Mouse (Mus musculus) MEL (cell line): ENCODE results near the gene Anxa9. TPM values are rescaled to one million over a fixed set of nuclear protein-coding genes. Genes with fewer than 3 reads are reported as not detected.
A peak's percentile ranks its signal among the peaks of the same experiment; 100 is the strongest.

Source experiments
- DNase-seq: peaks from one replicate; pipeline ENCODE4 v3.0.0; 2011; ENCODE audit warnings: low read depth, low spot score
- H3K27ac ChIP-seq: 2 replicates; pipeline ENCODE4 v1.5.1; 2012; ENCODE audit warnings: low read depth, mild to moderate bottlenecking, control low read depth, low read length, moderate library complexity; ENCODE audit not compliant: control insufficient read depth
- H3K27me3 ChIP-seq, 2 experiments: fragments of 150-350 bp in 1 of 2; sonication (generic) in 1 of 2; 2 replicates each; pipeline ENCODE4 v1.6.1; 2012; ENCODE audit warnings: low read length in 2 of 2, mild to moderate bottlenecking in 2 of 2, improper control_type of control experiment in 1 of 2, moderate library complexity in 1 of 2; ENCODE audit not compliant: insufficient read depth in 2 of 2, control insufficient read depth in 1 of 2
- H3K36me3 ChIP-seq, 2 experiments: 2 replicates each; pipeline ENCODE4 v1.6.1; 2012 to 2014; ENCODE audit warnings: low read length in 2 of 2, improper control_type of control experiment in 1 of 2, inconsistent platforms in 1 of 2, mild to moderate bottlenecking in 1 of 2; ENCODE audit not compliant: insufficient read depth in 2 of 2, control insufficient read depth in 1 of 2
- H3K4me1 ChIP-seq, 2 experiments: fragments of 150-350 bp in 1 of 2; sonication (generic) in 1 of 2; 2 replicates each; pipeline ENCODE4 v1.6.1; 2012; ENCODE audit warnings: low read length in 2 of 2, improper control_type of control experiment in 1 of 2, mild to moderate bottlenecking in 1 of 2; ENCODE audit not compliant: insufficient read depth in 2 of 2, control insufficient read depth in 1 of 2
- H3K4me3 ChIP-seq, 2 experiments: fragments of 150-350 bp in 1 of 2; sonication (generic) in 1 of 2; 2 replicates each; pipeline ENCODE4 v1.5.1; 2012; ENCODE audit warnings: low read depth in 2 of 2, low read length in 2 of 2, mild to moderate bottlenecking in 2 of 2, moderate library complexity in 2 of 2, control low read depth in 1 of 2, improper control_type of control experiment in 1 of 2; ENCODE audit not compliant: control insufficient read depth in 1 of 2, insufficient read depth in 1 of 2
- H3K79me2 ChIP-seq: 2 replicates; pipeline ENCODE4 v1.6.1; 2012; ENCODE audit warnings: mild to moderate bottlenecking, low read length, moderate library complexity; ENCODE audit not compliant: control insufficient read depth, poor library complexity, insufficient read depth
- H3K9ac ChIP-seq: 2 replicates; pipeline ENCODE4 v1.6.1; 2012; ENCODE audit warnings: low read depth, mild to moderate bottlenecking, control low read depth, low read length, moderate library complexity; ENCODE audit not compliant: control insufficient read depth, poor library complexity, severe bottlenecking
- H3K9me3 ChIP-seq: fragments of 150-350 bp; sonication (generic); replicated peaks from 2 replicates; pipeline ENCODE4 v1.6.1; 2012; ENCODE audit warnings: mild to moderate bottlenecking, low read length, improper control_type of control experiment, moderate library complexity; ENCODE audit not compliant: insufficient read depth
- CTCF ChIP-seq, 3 experiments: IDR thresholded peaks in 2 of 3; conservative IDR thresholded peaks in 1 of 3; 2 replicates each; pipeline ENCODE4 v1.5.1; 2011 to 2012; ENCODE audit warnings: low read length in 3 of 3, low read depth in 2 of 3, mild to moderate bottlenecking in 2 of 3, improper control_type of control experiment in 1 of 3, inconsistent platforms in 1 of 3, mixed read lengths in 1 of 3, moderate library complexity in 1 of 3; ENCODE audit not compliant: control insufficient read depth in 1 of 3, insufficient read depth in 1 of 3, poor library complexity in 1 of 3, severe bottlenecking in 1 of 3
- EP300 ChIP-seq, 2 experiments: IDR thresholded peaks; 2 replicates each; pipeline ENCODE4 v1.6.1; 2011; ENCODE audit warnings: improper control_type of control experiment in 2 of 2, low read length in 2 of 2, low read depth in 1 of 2, mild to moderate bottlenecking in 1 of 2
- GABPA ChIP-seq: IDR thresholded peaks from 2 replicates; pipeline ENCODE4 v1.6.1; 2012; ENCODE audit warnings: low read depth, mild to moderate bottlenecking, inconsistent platforms, low read length, improper control_type of control experiment, moderate library complexity
- MAZ ChIP-seq: IDR thresholded peaks from 2 replicates; pipeline ENCODE4 v1.6.1; 2012; ENCODE audit warnings: low read depth, mild to moderate bottlenecking, inconsistent platforms, low read length, improper control_type of control experiment
- MYB ChIP-seq: IDR thresholded peaks from 2 replicates; pipeline ENCODE4 v1.6.1; 2011; ENCODE audit warnings: mild to moderate bottlenecking, low read depth, low read length, improper control_type of control experiment
- NELFE ChIP-seq: IDR thresholded peaks from 2 replicates; pipeline ENCODE4 v1.6.1; 2011; ENCODE audit warnings: low read depth, low read length, improper control_type of control experiment
- NRF1 ChIP-seq: IDR thresholded peaks from 2 replicates; pipeline ENCODE4 v1.6.1; 2014; ENCODE audit warnings: low read depth, mild to moderate bottlenecking, inconsistent platforms, low read length, improper control_type of control experiment, moderate library complexity; ENCODE audit not compliant: poor library complexity, insufficient read depth, severe bottlenecking
- RAD21 ChIP-seq: IDR thresholded peaks from 2 replicates; pipeline ENCODE4 v1.6.1; 2011; ENCODE audit warnings: mild to moderate bottlenecking, low read depth, low read length, improper control_type of control experiment
- RCOR1 ChIP-seq: IDR thresholded peaks from 2 replicates; pipeline ENCODE4 v1.6.1; 2012; ENCODE audit warnings: low read depth, mild to moderate bottlenecking, inconsistent platforms, low read length, improper control_type of control experiment
- TBP ChIP-seq: IDR thresholded peaks from 2 replicates; pipeline ENCODE4 v1.8.0; 2011; ENCODE audit warnings: low read depth, low read length, improper control_type of control experiment
- ZKSCAN1 ChIP-seq: IDR thresholded peaks from 2 replicates; pipeline ENCODE4 v1.6.1; 2012; ENCODE audit warnings: low read depth, mild to moderate bottlenecking, inconsistent platforms, low read length, improper control_type of control experiment, moderate library complexity
- polyA plus RNA-seq, 2 experiments: library from polyadenylated mRNA; stranded (reverse) in 1 of 2; unstranded in 1 of 2; fragments of >175 nt in 1 of 2; fragments of >200 nt in 1 of 2; gene quantifications; 2 replicates each; pipeline versions ENCODE4 v1.2.1 to v1.2.4; 2012; ENCODE audit warnings: low replicate concordance in 2 of 2, low read depth in 1 of 2; ENCODE audit not compliant: insufficient read length in 2 of 2, insufficient read depth in 1 of 2, missing spikeins in 1 of 2
- total RNA-seq: library from RNA; depleted of rRNA; stranded (reverse); fragments of 300-350 nt; gene quantifications from 2 replicates; pipeline ENCODE4 v1.2.3, GENCODE M21; 2012

Anxa9 gene
- total and polyA plus RNA-seq, 3 experiments = 7.7 to 33.9 TPM; not detected in 1

DNA sequence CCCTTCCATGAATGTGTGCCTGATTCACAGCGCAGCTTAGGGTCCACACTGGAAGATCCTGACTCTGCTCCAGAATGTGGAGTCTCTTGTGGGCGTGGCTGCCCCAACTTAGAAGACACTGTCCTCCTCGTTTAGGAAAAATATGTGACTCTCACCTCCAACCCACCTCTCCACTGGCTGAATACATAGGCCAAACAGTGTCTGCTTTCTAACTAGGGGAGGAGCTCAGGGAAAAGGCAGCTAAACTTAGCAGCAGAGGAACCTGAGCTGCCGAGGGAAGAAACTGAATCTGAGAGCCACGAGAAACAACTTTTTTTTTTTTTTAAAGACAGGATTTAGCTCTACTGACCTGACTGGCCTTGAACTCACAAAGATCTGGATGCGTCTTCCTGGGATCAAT, 31.8 kb downstream of the Anxa9 start:
- Histone ChIP-seq H3K27ac (no peak overlapping the region), H3K9ac (no peak overlapping the region), H3K4me1 (peaks cover 28 to 49% of the 10 kb centered on the region in 2 experiments), H3K9me3 (no peaks in the 10 kb centered on the region), H3K79me2 (peaks cover 12% of the 10 kb centered on the region; the same call in 1 of the 2 replicates)
- TF ChIP-seq RCOR1 = no peak
- TF ChIP-seq ZKSCAN1 = no peak
- no peak for TF ChIP-seq NELFE
- no peak for TF ChIP-seq MAZ
- TF ChIP-seq, all 39 proteins: peak for 0
- peaks cover 1 to 42% of the 10 kb centered on the region in 2 experiments; a peak in 3 of 4 replicates for H3K36me3 ChIP-seq
- no peak for DNase-seq
- no peak overlapping the region for H3K4me3 ChIP-seq
- no peaks in the 10 kb centered on the region for H3K27me3 ChIP-seq

DNA sequence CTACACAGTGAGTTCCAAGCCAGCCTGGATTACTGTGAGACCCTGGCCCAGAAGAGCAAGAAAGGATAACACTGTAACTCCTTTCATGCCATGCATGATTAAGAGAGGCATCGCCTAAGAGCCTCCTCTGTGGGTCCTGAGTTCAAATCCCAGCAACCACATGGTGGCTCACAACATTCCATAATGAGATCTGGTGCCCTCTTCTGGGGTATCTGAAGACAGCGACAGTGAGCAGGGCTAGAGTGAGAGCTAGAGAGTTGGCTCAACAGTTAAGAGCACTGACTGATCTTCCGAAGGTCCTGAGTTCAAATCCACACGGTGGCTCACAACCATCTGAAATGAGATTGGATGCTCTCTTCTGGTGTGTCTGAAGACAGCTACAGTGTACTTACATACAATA, 32.5 kb downstream of the Anxa9 start:
- Histone ChIP-seq H3K9ac (no peak overlapping the region), H3K79me2 (peaks cover 10% of the 10 kb centered on the region; the same call in 1 of the 2 replicates), H3K9me3 (no peaks in the 10 kb centered on the region), H3K27me3 (no peaks in the 10 kb centered on the region), H3K4me1 (peaks cover 26 to 44% of the 10 kb centered on the region in 2 experiments), H3K4me3 (no peak overlapping the region), H3K36me3 (peaks cover 1 to 36% of the 10 kb centered on the region in 2 experiments; a peak in 3 of 4 replicates), H3K27ac (no peak overlapping the region)
- peak; percentile 55 for DNase-seq
- peak; percentile 87 for TF ChIP-seq TBP
- TF ChIP-seq NRF1 = no peak
- TF ChIP-seq CTCF (IDR thresholded peaks at IDR 0.05 in 2 of 3, conservative IDR thresholded peaks at IDR 0.05 in 1 of 3; ENCODE audit: control insufficient read depth in 1 of 3, insufficient read depth in 1 of 3, low read depth in 2 of 3, low read length in 3 of 3, poor library complexity in 1 of 3, severe bottlenecking in 1 of 3) = peak in 1 of 3 experiments; percentile 31; a peak in 1 of 6 replicates

DNA sequence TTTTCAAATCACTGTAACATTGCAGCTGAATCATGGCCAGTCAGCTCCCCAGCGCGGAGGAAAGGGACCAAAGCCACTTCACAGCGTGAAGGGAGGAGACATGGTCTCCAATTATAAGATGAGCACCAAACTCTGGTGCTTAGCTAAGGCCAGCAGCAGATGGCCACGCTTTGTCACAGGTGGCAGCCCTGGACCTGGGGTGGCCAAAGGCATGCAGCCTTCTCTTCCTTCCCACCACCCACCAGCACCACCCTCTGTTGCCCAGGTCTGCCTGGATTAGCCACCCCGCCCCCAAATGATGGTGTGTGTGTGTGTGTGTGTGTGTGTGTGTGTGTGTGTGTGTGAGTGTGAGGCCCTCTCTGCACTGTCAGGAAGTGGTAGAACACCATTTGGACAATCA, 33.5 kb downstream of the Anxa9 start:
- H3K9me3 ChIP-seq = no peaks in the 10 kb centered on the region
- H3K9ac ChIP-seq = no peak overlapping the region
- no peak overlapping the region for H3K4me3 ChIP-seq
- H3K79me2 ChIP-seq = peaks cover 5% of the 10 kb centered on the region; the same call in 1 of the 2 replicates
- TF ChIP-seq MYB (no peak), GABPA (no peak), EP300 (IDR thresholded peaks at IDR 0.05; ENCODE audit: low read depth in 1 of 2, low read length in 2 of 2) (no peak), RAD21 (no peak)
- no peak for DNase-seq
- peaks cover 1 to 31% of the 10 kb centered on the region in 2 experiments; a peak in 3 of 4 replicates for H3K36me3 ChIP-seq
- no peaks in the 10 kb centered on the region for H3K27me3 ChIP-seq
- peaks cover 26 to 38% of the 10 kb centered on the region in 2 experiments for H3K4me1 ChIP-seq
- no peak overlapping the region for H3K27ac ChIP-seq
